Mouse (Mus musculus) erythroblast, embryonic 14.5 days (primary cell): ENCODE data around the gene Hspb8.

Experiments used
- GATA1 ChIP-seq: IDR thresholded peaks from 2 replicates; pipeline ENCODE4 v1.6.1; 2012; ENCODE audit warnings: low read length, inconsistent platforms, mixed read lengths
- TAL1 ChIP-seq: IDR thresholded peaks from 3 replicates; pipeline ENCODE4 v1.6.1; 2012; ENCODE audit warnings: low read length, inconsistent platforms, mixed read lengths

GRCm38 (mm10) chr5:116387302-116387935 is 35.2 kb downstream of the Hspb8 start:
- no peak for TF ChIP-seq GATA1
- no peak for TF ChIP-seq TAL1
